Mouse (Mus musculus) kidney, postnatal 36 days (tissue): ENCODE data around the gene Atrnl1.

ENCODE experiments used
- DNase-seq, 2 experiments: peaks; one replicate each; pipeline ENCODE4 v3.0.0; 2021 to 2022; ENCODE audit warnings: mixed read lengths in 2 of 2

Gene Atrnl1

GRCm38 (mm10) chr19:58124566-58124965 lies 513.7 kb downstream of the Atrnl1 start:
- DNase-seq: no peak

- no peak for DNase-seq
Measured at GRCm38 (mm10) chr19:58125010-58125409, 514.2 kb downstream of the Atrnl1 start.

GRCm38 (mm10) chr19:58131896-58132295 lies 521.1 kb downstream of the Atrnl1 start:
- no peak for DNase-seq

- DNase-seq: no peak
Measured at GRCm38 (mm10) chr19:58140191-58140784, 529.5 kb downstream of the Atrnl1 start.

GRCm38 (mm10) chr19:58143853-58144454 lies 533.1 kb downstream of the Atrnl1 start:
- no peak for DNase-seq

- DNase-seq: no peak
Measured at GRCm38 (mm10) chr19:58145521-58145920, 534.7 kb downstream of the Atrnl1 start.

- no peak for DNase-seq
Measured at GRCm38 (mm10) chr19:58151257-58151656, 540.4 kb downstream of the Atrnl1 start.

- DNase-seq: no peak
Measured at GRCm38 (mm10) chr19:58161569-58161968, 550.7 kb downstream of the Atrnl1 start.

GRCm38 (mm10) chr19:58164896-58165634 lies 554.2 kb downstream of the Atrnl1 start:
- no peak for DNase-seq

GRCm38 (mm10) chr19:58165635-58166015 lies 554.8 kb downstream of the Atrnl1 start:
- DNase-seq: no peak

GRCm38 (mm10) chr19:58166147-58166546 lies 555.3 kb downstream of the Atrnl1 start:
- DNase-seq: no peak

- DNase-seq: no peak
Measured at GRCm38 (mm10) chr19:58178410-58178809, 567.6 kb downstream of the Atrnl1 start.

GRCm38 (mm10) chr19:58180773-58181172 lies 569.9 kb downstream of the Atrnl1 start:
- no peak for DNase-seq
